Mouse (Mus musculus) midbrain, embryonic 13.5 days (tissue): ENCODE data around the gene Padi6. TPM values are rescaled to one million over a fixed set of nuclear protein-coding genes. Genes with fewer than 3 reads are reported as not detected.

Experiments used
- ATAC-seq: fragments of 200-750 bp; cut with Nextera tagmentation; 2 replicates; pipeline ENCODE4 v1.8.0; 2017; ENCODE audit warnings: mild to moderate bottlenecking, moderate TSS enrichment, moderate library complexity
- H3K27ac ChIP-seq: fragments of 300-500 bp; sonication (generic); 2 replicates; pipeline ENCODE4 v1.5.1; 2015; ENCODE audit warnings: inconsistent platforms, mild to moderate bottlenecking, moderate library complexity
- H3K27me3 ChIP-seq: fragments of 300-500 bp; sonication (generic); 2 replicates; pipeline ENCODE4 v1.6.1; 2015; ENCODE audit warnings: mild to moderate bottlenecking, inconsistent platforms
- H3K36me3 ChIP-seq: fragments of 300-500 bp; sonication (generic); 2 replicates; pipeline ENCODE4 v1.6.1; 2015; ENCODE audit warnings: mild to moderate bottlenecking, inconsistent platforms
- H3K4me1 ChIP-seq: fragments of 300-500 bp; sonication (generic); replicated peaks from 2 replicates; pipeline ENCODE4 v1.6.1; 2015; ENCODE audit warnings: inconsistent platforms
- H3K4me2 ChIP-seq: fragments of 300-500 bp; sonication (generic); replicated peaks from 2 replicates; pipeline ENCODE4 v1.6.1; 2015; ENCODE audit warnings: moderate library complexity, mild to moderate bottlenecking, inconsistent platforms
- H3K4me3 ChIP-seq: fragments of 300-500 bp; sonication (generic); replicated peaks from 2 replicates; pipeline ENCODE4 v1.5.1; 2015; ENCODE audit warnings: mild to moderate bottlenecking, inconsistent platforms
- H3K9ac ChIP-seq: fragments of 300-500 bp; sonication (generic); replicated peaks from 2 replicates; pipeline ENCODE4 v1.6.1; 2015; ENCODE audit warnings: mild to moderate bottlenecking, inconsistent platforms
- H3K9me3 ChIP-seq: fragments of 300-500 bp; sonication (generic); 2 replicates; pipeline ENCODE4 v1.6.1; 2016; ENCODE audit warnings: mild to moderate bottlenecking, inconsistent platforms
- WGBS: fragments of 180-500 bp; shearing (Covaris S2); methylation state at CpG from one replicate; pipeline ENCODE4 v1.1.7; 2015; 5-methylcytosine and 5-hydroxymethylcytosine counted together
- polyA plus RNA-seq: library from polyadenylated mRNA; unstranded; fragments of >200 nt; fragmentation: Nextera tagmentation; extraction: Ambion mirVana; gene quantifications from 2 replicates; pipeline ENCODE4 v1.2.1, GENCODE M21; 2015

Gene Padi6
- polyA plus RNA-seq, 1 experiment from 2014 or later, result not detected

DNA sequence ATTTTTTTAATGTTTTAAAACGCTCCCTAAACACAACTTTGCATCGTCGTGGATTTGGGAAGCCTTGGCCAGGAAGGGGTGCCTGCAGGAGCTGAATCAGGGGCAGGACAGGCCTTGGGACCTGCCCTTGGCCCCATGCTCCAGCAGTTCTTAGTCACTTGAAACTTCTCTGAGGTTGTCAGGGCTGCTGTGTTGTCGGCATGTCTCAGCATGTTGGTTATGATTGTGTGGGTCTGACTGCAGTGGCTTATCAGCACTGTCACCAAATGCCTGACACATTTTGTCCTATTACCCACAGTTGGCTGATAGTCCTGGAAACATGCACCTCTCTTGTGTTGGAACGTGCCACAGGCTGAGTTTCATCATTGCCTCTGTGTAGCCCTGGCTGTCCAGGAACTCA, 22.4 kb downstream of the Padi6 start:
- H3K27ac ChIP-seq, result no peak overlapping the region

GRCm38 (mm10) chr4:140718436-140718835, 24.0 kb downstream of the Padi6 start:
- H3K9ac ChIP-seq, result no peak overlapping the region
- no peak for ATAC-seq
- 98% methylated on average over 9 of the region's 9 CpGs for WGBS
- no peak overlapping the region for H3K4me3 ChIP-seq
- H3K27me3 ChIP-seq, result no peaks in the 10 kb centered on the region
- no peaks in the 10 kb centered on the region for H3K9me3 ChIP-seq
- H3K4me2 ChIP-seq, result no peak overlapping the region
- peaks cover 94% of the 10 kb centered on the region for H3K36me3 ChIP-seq
- H3K4me1 ChIP-seq, result peaks cover 13% of the 10 kb centered on the region
- H3K27ac ChIP-seq, result no peak overlapping the region

More for the DNA sequence above, 22.4 kb downstream of the Padi6 start:
- no peaks in the 10 kb centered on the region for H3K9me3 ChIP-seq
- no peaks in the 10 kb centered on the region for H3K27me3 ChIP-seq
- no peak overlapping the region for H3K9ac ChIP-seq
- 97% methylated on average over 5 of the region's 5 CpGs for WGBS
- peaks cover 81% of the 10 kb centered on the region for H3K36me3 ChIP-seq
- no peak overlapping the region for H3K4me2 ChIP-seq
- H3K4me3 ChIP-seq, result no peak overlapping the region
- no peak for ATAC-seq
- peaks cover 15% of the 10 kb centered on the region for H3K4me1 ChIP-seq

GRCm38 (mm10) chr4:140716994-140717393, 25.4 kb downstream of the Padi6 start:
- Histone ChIP-seq H3K27me3 (no peaks in the 10 kb centered on the region), H3K4me2 (no peak overlapping the region), H3K27ac (no peak overlapping the region), H3K36me3 (peaks cover 96% of the 10 kb centered on the region), H3K4me3 (no peak overlapping the region), H3K9ac (no peak overlapping the region), H3K9me3 (no peaks in the 10 kb centered on the region), H3K4me1 (peaks cover 27% of the 10 kb centered on the region)
- 91% methylated on average over 11 of the region's 11 CpGs for WGBS
- ATAC-seq, result no peak

GRCm38 (mm10) chr4:140714586-140714985, 27.9 kb downstream of the Padi6 start:
- H3K9me3 ChIP-seq, result no peaks in the 10 kb centered on the region
- peaks cover 96% of the 10 kb centered on the region for H3K36me3 ChIP-seq
- ATAC-seq, result no peak
- H3K4me1 ChIP-seq, result peaks cover 38% of the 10 kb centered on the region
- H3K4me2 ChIP-seq, result no peak overlapping the region
- H3K27me3 ChIP-seq, result no peaks in the 10 kb centered on the region
- peak overlapping the region; percentile 72; the same call in 1 of the 2 replicates for H3K27ac ChIP-seq
- no peak overlapping the region for H3K4me3 ChIP-seq
- H3K9ac ChIP-seq, result no peak overlapping the region
- 78% methylated on average over 5 of the region's 5 CpGs for WGBS

DNA sequence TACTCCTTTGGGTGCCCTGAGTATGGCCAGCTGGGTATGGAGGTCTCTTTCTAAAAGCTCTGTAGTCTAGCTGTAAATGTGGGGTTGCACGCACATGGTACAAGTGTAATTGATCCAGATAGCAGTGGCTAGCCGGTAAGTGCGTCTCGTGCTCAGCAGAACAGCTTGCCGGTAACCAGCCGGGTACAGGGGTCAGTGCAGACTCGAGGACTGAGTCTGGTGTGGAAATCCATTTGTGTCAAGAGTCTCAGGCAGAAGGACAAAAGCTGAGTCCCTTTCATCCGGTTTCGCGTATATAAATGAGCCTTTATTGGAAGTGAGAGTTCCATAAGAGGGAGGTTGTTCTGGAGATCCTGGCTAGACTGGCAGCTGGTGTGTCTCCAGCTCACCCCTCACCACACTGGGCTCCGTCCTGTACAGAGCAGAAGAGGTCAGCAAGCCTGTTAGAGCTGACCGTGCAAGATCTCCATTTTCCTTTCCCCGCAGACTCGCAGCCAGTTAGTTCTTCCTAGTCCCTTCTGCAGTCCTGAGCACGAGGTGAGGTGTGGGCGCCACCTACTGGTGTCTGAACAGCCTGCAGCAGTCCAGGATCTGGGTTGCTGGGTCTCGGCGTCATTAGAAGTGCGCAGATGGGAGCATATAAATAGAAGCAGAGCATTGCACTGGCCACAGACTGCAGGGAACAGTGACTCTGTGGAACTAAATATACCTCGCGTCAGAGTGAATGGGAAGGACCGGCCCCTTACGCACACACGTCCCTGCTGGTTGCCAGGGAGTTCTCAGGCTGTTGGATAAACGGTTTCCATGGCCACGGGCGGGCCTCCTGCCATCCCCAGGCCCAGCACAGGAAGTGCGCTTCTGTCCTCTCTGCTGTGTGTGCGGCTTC, 28.7 kb downstream of the Padi6 start:
- Histone ChIP-seq H3K4me2 (no peak overlapping the region), H3K9ac (peak overlapping the region; percentile 42; the same call in 1 of the 2 replicates), H3K27ac (peak overlapping the region; percentile 72), H3K27me3 (no peaks in the 10 kb centered on the region), H3K9me3 (no peaks in the 10 kb centered on the region), H3K4me1 (peaks cover 46% of the 10 kb centered on the region), H3K36me3 (peaks cover 96% of the 10 kb centered on the region), H3K4me3 (no peak overlapping the region)
- WGBS, result 26% methylated on average over 29 of the region's 29 CpGs
- ATAC-seq, result peak; percentile 91

GRCm38 (mm10) chr4:140711360-140711759, 31.1 kb downstream of the Padi6 start:
- Histone ChIP-seq H3K4me2 (no peak overlapping the region), H3K9me3 (no peaks in the 10 kb centered on the region), H3K4me3 (no peak overlapping the region), H3K9ac (peak overlapping the region; percentile 42; the same call in 1 of the 2 replicates), H3K4me1 (peaks cover 67% of the 10 kb centered on the region), H3K27me3 (no peaks in the 10 kb centered on the region), H3K27ac (no peak overlapping the region), H3K36me3 (peaks cover 95% of the 10 kb centered on the region)
- ATAC-seq, result no peak
- 85% methylated on average over 5 of the region's 5 CpGs for WGBS

DNA sequence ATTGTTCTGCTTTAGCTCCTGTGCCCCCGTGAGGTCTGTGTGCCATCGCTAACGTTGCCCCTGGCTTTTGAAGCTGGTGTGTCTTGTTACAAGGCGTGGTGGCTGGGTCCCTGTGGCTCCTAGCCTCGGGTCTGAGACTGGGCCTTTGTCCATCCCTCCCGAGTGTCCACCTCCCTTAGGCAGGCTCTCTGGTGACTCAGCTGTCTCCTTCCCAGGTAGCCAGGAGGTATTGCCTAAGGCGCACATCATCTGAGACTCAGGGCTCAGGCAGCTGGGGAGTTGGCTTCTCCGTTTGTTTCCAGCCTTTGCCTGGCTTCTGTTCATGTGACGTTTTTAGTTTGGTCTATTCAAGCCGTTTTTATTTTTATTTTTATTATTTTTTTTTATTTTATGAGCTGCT, 31.7 kb downstream of the Padi6 start:
- no peak overlapping the region for H3K4me2 ChIP-seq
- H3K4me3 ChIP-seq, result no peak overlapping the region
- peaks cover 95% of the 10 kb centered on the region for H3K36me3 ChIP-seq
- peaks cover 73% of the 10 kb centered on the region for H3K4me1 ChIP-seq
- H3K9ac ChIP-seq, result no peak overlapping the region
- no peak for ATAC-seq
- no peaks in the 10 kb centered on the region for H3K27me3 ChIP-seq
- no peaks in the 10 kb centered on the region for H3K9me3 ChIP-seq
- 76% methylated on average over 10 of the region's 10 CpGs for WGBS
- H3K27ac ChIP-seq, result peak overlapping the region; percentile 39; the same call in 1 of the 2 replicates

- Histone ChIP-seq H3K4me1 (peaks cover 83% of the 10 kb centered on the region), H3K9me3 (no peaks in the 10 kb centered on the region), H3K27ac (0 out of 2 replicates have a peak overlapping the region, but pooled peaks have one; percentile 6), H3K4me2 (no peak overlapping the region), H3K36me3 (peaks cover 97% of the 10 kb centered on the region), H3K4me3 (no peak overlapping the region), H3K9ac (no peak overlapping the region), H3K27me3 (no peaks in the 10 kb centered on the region)
- no peak for ATAC-seq
- 89% methylated on average over 10 of the region's 10 CpGs for WGBS
These were observed 32.8 kb downstream of the Padi6 start for GRCm38 (mm10) chr4:140709617-140710016.

DNA sequence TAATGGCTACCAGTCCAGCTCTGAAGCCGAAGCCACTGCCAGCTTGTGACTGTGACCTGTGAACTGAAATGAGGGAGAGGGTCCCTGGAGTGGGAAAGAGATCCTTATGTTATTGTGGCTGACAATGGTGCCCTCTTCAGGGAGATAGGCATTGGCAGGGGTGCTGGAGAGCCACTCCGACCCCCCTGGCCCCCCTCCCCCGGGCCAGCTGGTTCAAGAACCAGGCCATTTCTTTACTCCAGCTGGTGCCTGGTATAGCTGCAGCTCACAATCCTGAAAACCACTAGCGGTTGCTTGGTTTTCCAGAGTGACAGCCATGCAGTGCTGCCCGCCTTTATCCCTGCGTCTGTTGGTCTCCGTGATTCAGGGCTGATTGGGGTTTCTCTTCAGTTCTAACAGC, 33.3 kb downstream of the Padi6 start:
- ATAC-seq, result no peak

GRCm38 (mm10) chr4:140708297-140708927, 34.0 kb downstream of the Padi6 start:
- no peak overlapping the region for H3K4me2 ChIP-seq
- peaks cover 91% of the 10 kb centered on the region for H3K36me3 ChIP-seq
- H3K4me1 ChIP-seq, result peaks cover 83% of the 10 kb centered on the region
- H3K27me3 ChIP-seq, result no peaks in the 10 kb centered on the region
- 0 out of 2 replicates have a peak overlapping the region, but pooled peaks have one; percentile 32 for H3K27ac ChIP-seq
- no peak overlapping the region for H3K4me3 ChIP-seq
- no peaks in the 10 kb centered on the region for H3K9me3 ChIP-seq
- 89% methylated on average over 18 of the region's 18 CpGs for WGBS
- ATAC-seq, result no peak
- H3K9ac ChIP-seq, result no peak overlapping the region

More for the DNA sequence above, 33.3 kb downstream of the Padi6 start:
- 79% methylated on average over 7 of the region's 7 CpGs for WGBS
- Histone ChIP-seq H3K27ac (0 out of 2 replicates have a peak overlapping the region, but pooled peaks have one; percentile 32), H3K4me3 (no peak overlapping the region), H3K4me1 (peaks cover 83% of the 10 kb centered on the region), H3K4me2 (no peak overlapping the region), H3K36me3 (peaks cover 96% of the 10 kb centered on the region), H3K9me3 (no peaks in the 10 kb centered on the region), H3K9ac (no peak overlapping the region), H3K27me3 (no peaks in the 10 kb centered on the region)

GRCm38 (mm10) chr4:140707615-140708014, 34.8 kb downstream of the Padi6 start:
- Histone ChIP-seq H3K4me3 (no peak overlapping the region), H3K36me3 (peaks cover 83% of the 10 kb centered on the region), H3K9me3 (no peaks in the 10 kb centered on the region), H3K4me2 (no peak overlapping the region), H3K27me3 (no peaks in the 10 kb centered on the region), H3K27ac (no peak overlapping the region), H3K4me1 (peaks cover 82% of the 10 kb centered on the region), H3K9ac (no peak overlapping the region)
- no peak for ATAC-seq
- 84% methylated on average over 4 of the region's 4 CpGs for WGBS

DNA sequence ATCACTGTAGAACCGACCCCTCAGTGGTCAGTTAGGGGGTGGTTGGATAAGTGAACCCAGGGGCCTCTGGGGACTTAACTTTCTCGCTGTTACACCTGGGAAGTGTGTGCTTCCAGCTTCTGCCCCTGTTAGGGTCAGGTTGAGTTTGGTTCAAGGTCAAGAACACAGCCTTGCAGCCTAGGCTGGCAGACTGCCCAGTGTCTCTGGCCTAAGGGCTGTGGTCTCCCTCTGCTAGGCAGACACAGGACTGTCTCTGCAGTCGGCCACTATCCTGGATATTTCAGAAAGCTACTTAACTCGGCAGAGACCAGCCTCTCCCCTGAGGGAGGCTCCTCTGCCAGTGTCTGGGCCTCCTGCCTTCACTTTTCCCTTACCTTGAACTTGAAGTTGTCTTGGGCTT, 38.3 kb downstream of the Padi6 start:
- no peak for ATAC-seq
- Histone ChIP-seq H3K27me3 (peaks cover 16% of the 10 kb centered on the region), H3K4me1 (peaks cover 79% of the 10 kb centered on the region), H3K27ac (peak overlapping the region; percentile 99), H3K9ac (peak overlapping the region; percentile 96), H3K4me2 (peak overlapping the region; percentile 85), H3K9me3 (no peaks in the 10 kb centered on the region), H3K36me3 (peaks cover 48% of the 10 kb centered on the region), H3K4me3 (peak overlapping the region; percentile 89)
- WGBS, result 28% methylated on average over 4 of the region's 4 CpGs
